Mouse (Mus musculus) heart, adult 8-10 months (tissue): ENCODE results near the gene Wdr5. TPM values are rescaled to one million over a fixed set of nuclear protein-coding genes. Genes with fewer than 3 reads are reported as not detected.

Source experiments
- total RNA-seq, 4 experiments: library from RNA; stranded (reverse); gene quantifications; 2 replicates each; pipeline ENCODE4 v1.2.4; 2022

Wdr5 gene
- total RNA-seq, 4 experiments from 2014 or later: 22.0 to 25.5 (median 23.5) TPM

Other genes with a start within 250 kb of the Wdr5 start
- gene Vav2, start 88.1 kb upstream of the Wdr5 start, total RNA-seq: 10 to 100 TPM in 3 of 4 experiments, 1 to 10 TPM in 1; 8.2 to 13.1 (median 12.1) TPM
- gene Brd3os, start 72.8 kb upstream of the Wdr5 start, total RNA-seq: 1 to 10 TPM; 1.2 to 2.0 (median 1.9) TPM
- gene Brd3, start 7.5 kb upstream of the Wdr5 start, total RNA-seq: 10 to 100 TPM; 27.4 to 28.6 (median 28.3) TPM
- 10 to 100 TPM; 50.5 to 61.2 (median 56.9) TPM for gene Rxra, start 161.3 kb downstream of the Wdr5 start, total RNA-seq